Mouse (Mus musculus): ENCODE data around the gene Brd3. TPM values are rescaled to one million over a fixed set of nuclear protein-coding genes. Genes with fewer than 3 reads are reported as not detected.

The Brd3 gene
- total RNA-seq, 2 experiments from 2014 or later: 43.6 to 52.2 TPM

GRCm38 (mm10) chr2:27421293-27422068 is 86.0 kb downstream of the Brd3 start:
- no peak overlapping the region for H3K4me3 ChIP-seq
- intact Hi-C loops (cut with DNase I): no loop called here

GRCm38 (mm10) chr2:27418577-27419070 is 88.8 kb downstream of the Brd3 start:
- no peak overlapping the region for H3K4me3 ChIP-seq
- no peak for TF ChIP-seq CTCF (IDR thresholded peaks at IDR 0.05)
- no peak for DNase-seq (ENCODE audit: extremely low spot score in 1 of 2, low spot score in 2 of 2)
- intact Hi-C loops (cut with DNase I): no loop called here
- H3K27ac ChIP-seq: no peak overlapping the region

More at GRCm38 (mm10) chr2:27421293-27422068, 86.0 kb downstream of the Brd3 start:
- H3K27ac ChIP-seq: no peak overlapping the region
- TF ChIP-seq CTCF (IDR thresholded peaks at IDR 0.05): no peak
- peak; percentile 42 to 50 for DNase-seq (ENCODE audit: extremely low spot score in 1 of 2, low spot score in 2 of 2)

- DNase-seq (ENCODE audit: extremely low spot score in 1 of 2, low spot score in 2 of 2): no peak
- intact Hi-C loops (cut with DNase I): no loop called here
- no peak for TF ChIP-seq CTCF (IDR thresholded peaks at IDR 0.05)
- H3K4me3 ChIP-seq: no peak overlapping the region
- H3K27ac ChIP-seq: no peak overlapping the region
Measured at GRCm38 (mm10) chr2:27417648-27418153, 89.8 kb downstream of the Brd3 start.

DNA sequence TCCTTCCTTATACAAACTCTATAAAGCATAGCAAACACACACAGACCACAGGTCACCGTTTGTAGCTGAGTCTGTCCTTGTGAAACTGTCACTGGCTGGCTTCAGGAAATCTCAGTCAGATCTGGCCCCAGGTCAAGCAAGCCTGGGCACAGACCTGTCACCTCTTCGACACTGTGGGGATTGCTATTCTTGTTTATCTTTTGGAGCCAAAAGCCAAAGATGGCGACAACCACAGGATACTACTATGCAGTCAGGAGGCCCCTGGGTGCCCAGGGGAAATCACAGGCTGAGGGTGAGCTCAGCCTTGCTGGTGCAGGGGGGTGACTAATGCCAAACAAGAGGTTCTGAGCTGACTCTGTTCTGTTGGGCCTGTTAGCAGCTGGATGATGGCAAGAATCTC is 91.0 kb downstream of the Brd3 start:
- no peak for TF ChIP-seq CTCF (IDR thresholded peaks at IDR 0.05)
- intact Hi-C loops (cut with DNase I): no loop called here
- DNase-seq (ENCODE audit: extremely low spot score in 1 of 2, low spot score in 2 of 2): no peak
- Histone ChIP-seq H3K4me3 (no peak overlapping the region), H3K27ac (no peak overlapping the region)

DNA sequence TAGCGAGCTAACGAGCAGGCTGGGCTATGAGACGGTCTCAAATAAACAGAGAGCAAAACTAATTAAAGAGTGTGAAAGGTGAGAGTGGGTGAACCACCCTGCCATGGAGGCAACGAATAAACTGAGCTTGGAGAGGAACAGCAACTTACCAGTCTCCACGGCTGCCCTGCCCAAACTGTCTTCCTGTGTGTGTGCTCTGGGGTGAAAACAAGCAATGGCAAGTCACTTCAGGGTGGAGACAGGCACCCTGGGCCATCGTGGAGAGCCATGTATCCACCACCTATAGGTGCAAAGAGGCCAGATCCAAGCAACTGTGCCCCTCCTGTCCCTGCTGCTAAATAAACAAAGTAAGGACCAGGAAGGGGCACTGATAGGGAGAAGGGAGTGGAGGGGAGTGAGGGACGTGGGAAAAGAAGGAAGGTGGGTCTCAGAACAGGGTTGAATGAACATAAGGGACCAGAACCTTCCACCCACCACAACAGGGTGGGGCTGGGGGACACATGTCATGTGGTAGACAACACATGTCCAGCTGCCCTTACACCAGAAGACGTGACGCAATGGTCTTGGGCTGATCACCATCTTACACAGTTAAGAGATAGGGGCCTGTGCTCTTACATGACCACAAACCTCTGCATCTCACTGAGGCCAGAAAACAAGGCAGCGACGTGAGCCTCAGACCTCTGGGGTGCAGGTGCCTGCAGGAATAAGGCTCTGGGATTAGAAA is 92.2 kb downstream of the Brd3 start:
- Histone ChIP-seq H3K27ac (no peak overlapping the region), H3K4me3 (no peak overlapping the region)
- no peak for TF ChIP-seq CTCF (IDR thresholded peaks at IDR 0.05)
- intact Hi-C loops (cut with DNase I): no loop called here
- DNase-seq (ENCODE audit: extremely low spot score in 1 of 2, low spot score in 2 of 2): no peak

DNA sequence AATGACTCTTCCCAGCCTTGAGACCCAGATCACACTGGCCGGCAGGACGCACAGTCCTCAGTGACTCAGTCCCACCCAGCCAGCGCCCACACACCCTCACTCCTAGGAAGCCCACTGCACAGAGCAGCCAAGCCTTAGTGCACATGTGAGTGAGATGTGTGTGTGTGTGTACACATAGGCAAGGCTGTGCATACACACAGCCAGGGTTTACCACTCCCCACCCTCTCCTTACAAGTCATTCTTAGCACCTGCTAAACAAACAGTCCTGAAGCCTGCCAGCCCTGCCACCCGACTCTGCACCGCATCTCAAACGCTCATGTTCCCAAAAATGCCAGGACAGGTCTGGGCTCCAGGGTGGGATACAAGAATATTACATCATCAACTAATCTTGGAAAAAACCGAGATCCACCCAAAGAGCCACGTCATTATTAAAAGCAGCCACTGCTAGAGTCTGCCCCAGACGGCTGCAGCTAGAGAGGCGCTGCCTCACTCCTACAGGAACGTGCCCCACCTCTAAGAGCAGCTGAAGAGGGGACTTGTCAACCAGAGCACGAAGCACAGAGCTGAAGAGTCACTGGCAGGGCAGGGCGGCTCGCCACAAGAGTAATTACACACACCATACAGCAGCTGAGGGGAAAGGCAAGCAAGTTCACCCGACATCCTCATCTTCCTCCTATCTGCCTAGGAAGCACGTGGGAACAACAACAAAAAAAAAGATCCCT is 93.4 kb downstream of the Brd3 start:
- Histone ChIP-seq H3K27ac (no peak overlapping the region), H3K4me3 (no peak overlapping the region)
- DNase-seq (ENCODE audit: extremely low spot score in 1 of 2, low spot score in 2 of 2): no peak
- no peak for TF ChIP-seq CTCF (IDR thresholded peaks at IDR 0.05)
- intact Hi-C loops (cut with DNase I): no loop called here

- intact Hi-C loops (cut with DNase I): no loop called here
- no peak overlapping the region for H3K27ac ChIP-seq
- H3K4me3 ChIP-seq: no peak overlapping the region
- TF ChIP-seq CTCF (IDR thresholded peaks at IDR 0.05): no peak
- no peak for DNase-seq (ENCODE audit: extremely low spot score in 1 of 2, low spot score in 2 of 2)
Measured at GRCm38 (mm10) chr2:27413582-27413935, 93.9 kb downstream of the Brd3 start.

GRCm38 (mm10) chr2:27412245-27412800 is 95.1 kb downstream of the Brd3 start:
- no peak overlapping the region for H3K27ac ChIP-seq
- TF ChIP-seq CTCF (IDR thresholded peaks at IDR 0.05): no peak
- no peak for DNase-seq (ENCODE audit: extremely low spot score in 1 of 2, low spot score in 2 of 2)
- no peak overlapping the region for H3K4me3 ChIP-seq
- intact Hi-C loops (cut with DNase I): no loop called here

DNA sequence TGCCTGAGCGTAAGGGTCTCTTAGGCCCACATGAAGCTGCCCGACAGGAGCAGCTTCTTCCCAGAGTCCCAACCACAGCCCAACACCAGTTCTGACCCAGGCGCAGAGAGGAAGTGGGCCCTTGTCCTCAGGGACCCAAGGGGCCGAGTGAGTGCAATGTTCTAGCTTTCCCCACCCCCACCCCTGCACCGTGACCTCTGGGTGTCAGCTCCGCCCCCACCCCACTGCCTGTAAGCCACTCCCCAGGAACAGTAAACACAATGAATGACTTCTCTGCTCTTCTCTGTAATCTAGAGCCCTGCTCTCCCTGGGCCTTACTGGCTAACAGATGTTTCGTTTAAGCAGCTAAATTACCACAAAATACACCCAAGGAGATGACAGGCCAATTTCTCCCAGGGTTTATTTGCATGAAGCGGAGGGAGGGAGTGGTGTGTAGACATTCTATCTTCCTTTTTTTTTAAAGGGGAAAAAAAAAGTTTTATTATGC is 95.7 kb downstream of the Brd3 start:
- H3K27ac ChIP-seq: no peak overlapping the region
- intact Hi-C loops (cut with DNase I): no loop called here

DNA sequence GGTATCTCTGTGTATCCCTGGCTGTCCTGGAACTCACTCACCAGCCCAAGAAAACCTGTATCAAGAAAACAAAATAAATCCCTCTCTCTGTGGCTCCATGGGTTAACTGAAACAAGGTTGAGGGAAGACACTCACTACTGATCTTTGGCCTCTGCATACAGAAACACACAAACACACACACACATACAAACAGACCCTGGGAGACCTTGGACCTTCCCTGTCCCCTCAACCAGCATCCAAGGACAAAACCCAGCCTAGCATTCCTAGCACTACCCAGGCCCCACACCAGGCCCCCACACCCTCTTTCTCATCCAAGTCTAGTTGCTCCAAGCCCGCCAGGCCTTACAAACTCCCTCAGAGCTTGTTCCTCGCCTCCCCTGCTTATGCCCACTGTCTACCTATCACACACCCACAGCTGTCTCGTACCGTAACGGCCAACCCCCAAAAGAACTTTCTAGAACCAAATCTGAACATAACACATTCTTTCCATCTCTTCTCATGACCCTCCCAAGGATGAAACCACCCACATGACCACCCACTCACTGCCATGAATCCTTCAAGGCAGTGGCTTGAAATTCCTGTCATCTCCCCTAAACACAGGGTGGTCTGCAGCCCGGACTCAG is 96.8 kb downstream of the Brd3 start:
- no peak for TF ChIP-seq CTCF (IDR thresholded peaks at IDR 0.05)
- intact Hi-C loops (cut with DNase I): no loop called here

More for the DNA sequence above, 95.7 kb downstream of the Brd3 start:
- no peak overlapping the region for H3K4me3 ChIP-seq
- no peak for TF ChIP-seq CTCF (IDR thresholded peaks at IDR 0.05)
- no peak for DNase-seq (ENCODE audit: extremely low spot score in 1 of 2, low spot score in 2 of 2)

DNA sequence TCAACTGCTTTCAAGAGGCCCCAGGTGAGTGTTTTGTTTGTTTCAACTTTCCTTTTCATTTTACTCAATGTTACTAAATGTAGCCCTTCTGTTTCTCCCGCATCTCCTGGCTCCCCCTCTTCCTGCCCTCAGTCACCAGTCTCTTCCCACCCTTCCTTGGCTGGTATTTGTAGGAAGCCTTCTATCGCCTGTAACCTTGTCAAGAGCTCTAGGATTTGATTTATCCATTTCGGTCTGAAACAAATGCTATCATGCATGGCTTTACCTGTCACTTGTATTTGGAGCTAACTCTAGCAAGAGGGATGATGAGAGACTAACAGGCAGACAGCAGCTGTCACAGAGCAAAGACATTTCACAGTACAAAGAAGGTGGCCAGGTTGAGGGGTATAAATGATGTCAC is 99.3 kb downstream of the Brd3 start:
- H3K27ac ChIP-seq: no peak overlapping the region
- no peak for TF ChIP-seq CTCF (IDR thresholded peaks at IDR 0.05)
- no peak for DNase-seq (ENCODE audit: extremely low spot score in 1 of 2, low spot score in 2 of 2)
- H3K4me3 ChIP-seq: no peak overlapping the region
- intact Hi-C loops (cut with DNase I): no loop called here

More for the DNA sequence above, 96.8 kb downstream of the Brd3 start:
- no peak overlapping the region for H3K27ac ChIP-seq
- no peak overlapping the region for H3K4me3 ChIP-seq
- no peak for DNase-seq (ENCODE audit: extremely low spot score in 1 of 2, low spot score in 2 of 2)
